In the genomic region with DNA sequence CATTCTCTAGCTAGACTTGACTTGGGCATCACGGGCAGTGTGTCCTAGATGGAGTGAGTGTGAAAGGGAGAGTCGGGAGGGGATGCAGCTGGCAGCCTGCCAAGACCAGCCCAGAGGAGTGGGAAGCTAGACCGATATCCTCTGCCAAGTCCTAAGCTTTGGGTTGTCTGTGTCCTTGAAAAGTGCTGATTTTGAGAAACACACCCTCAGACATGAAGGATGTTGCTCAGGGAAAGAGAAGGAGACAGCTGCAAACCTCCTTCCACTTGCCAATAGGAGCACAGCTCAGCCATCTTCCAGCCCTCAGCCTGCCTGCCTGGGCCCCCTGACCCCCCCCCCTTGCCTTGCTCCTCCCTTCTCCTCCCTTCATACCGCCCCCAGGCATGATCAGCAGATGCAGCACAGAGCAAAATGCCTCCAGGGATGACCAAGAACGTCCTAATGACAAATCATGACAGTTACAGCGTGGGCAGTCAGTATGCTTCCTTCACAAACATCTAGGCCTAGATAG, we compare ENCODE assay signal across 8 mouse cellular contexts.
A peak's percentile ranks its signal among the peaks of the same experiment; 100 is the strongest.
DNase-seq lines count a peak whose midpoint lies in the region; ATAC-seq lines count a peak whose summit lies in the region.

No protein-coding gene starts in this region.

- no peak overlapping the region for H3K4me3 ChIP-seq in forebrain, embryonic 12.5 days (replicated peaks)
- H3K4me3 ChIP-seq in intestine, embryonic 16.5 days (ENCODE audit: low read length) = no peak overlapping the region
- no peak overlapping the region for H3K4me3 ChIP-seq in liver, embryonic 12.5 days
- no peak overlapping the region for H3K4me3 ChIP-seq in heart, embryonic 10.5 days

- H3K9ac ChIP-seq in forebrain, embryonic 12.5 days = no peak overlapping the region
- H3K9ac ChIP-seq in intestine, embryonic 16.5 days (ENCODE audit: low read depth, low read length) = 0 out of 2 replicates have a peak overlapping the region, but pooled peaks have one; percentile 10
- H3K9ac ChIP-seq in liver, embryonic 12.5 days = no peak overlapping the region

- ATAC-seq in forebrain, embryonic 12.5 days (ENCODE audit: low FRiP score) = peak; percentile 47; the same call in 1 of the 2 replicates
- ATAC-seq in intestine, embryonic 16.5 days = peak; percentile 82
- no peak for ATAC-seq in liver, embryonic 12.5 days

- DNase-seq in layer of hippocampus, adult 9-11 months = peak; percentile 52
- no peak for DNase-seq in layer of hippocampus, adult 8-10 months (ENCODE audit: low spot score in 2 of 2)
- DNase-seq in retina, embryonic 14.5 days (ENCODE audit: low spot score) = peak; percentile 26
- no peak for DNase-seq in urinary bladder, adult 18-20 months (ENCODE audit: low spot score in 2 of 2)
- no peak for DNase-seq in heart, embryonic 10.5 days (ENCODE audit: low spot score)

- peak overlapping the region; percentile 44; the same call in 1 of the 2 replicates for H3K27ac ChIP-seq in forebrain, embryonic 12.5 days
- H3K27ac ChIP-seq in intestine, embryonic 16.5 days (ENCODE audit: low read length) = peak overlapping the region; percentile 47; the same call in 1 of the 2 replicates
- H3K27ac ChIP-seq in liver, embryonic 12.5 days = no peak overlapping the region
- no peak overlapping the region for H3K27ac ChIP-seq in heart, embryonic 10.5 days

- WGBS in forebrain, embryonic 12.5 days = 41% methylated on average over 6 of the region's 6 CpGs
- WGBS in intestine, embryonic 16.5 days = 29% methylated on average over 6 of the region's 6 CpGs
- WGBS in liver, embryonic 12.5 days (ENCODE audit: insufficient replicate concordance) = 48% methylated on average over 6 of the region's 6 CpGs
- WGBS in heart, embryonic 10.5 days = 47% methylated on average over 6 of the region's 6 CpGs

- peaks cover 48% of the 10 kb centered on the region for H3K4me1 ChIP-seq in forebrain, embryonic 12.5 days
- peaks cover 8% of the 10 kb centered on the region for H3K4me1 ChIP-seq in intestine, embryonic 16.5 days (ENCODE audit: control insufficient read depth, insufficient read depth, low read length)
- no peaks in the 10 kb centered on the region for H3K4me1 ChIP-seq in liver, embryonic 12.5 days
- H3K4me1 ChIP-seq in heart, embryonic 10.5 days = peaks cover 15% of the 10 kb centered on the region; the same call in 1 of the 2 replicates

- H3K27me3 ChIP-seq in forebrain, embryonic 12.5 days = no peaks in the 10 kb centered on the region
- H3K27me3 ChIP-seq in intestine, embryonic 16.5 days (replicated peaks; ENCODE audit: control insufficient read depth, insufficient read depth, low read length) = no peaks in the 10 kb centered on the region
- H3K27me3 ChIP-seq in liver, embryonic 12.5 days (replicated peaks) = no peaks in the 10 kb centered on the region
- 0 out of 2 replicates have a peak, but pooled peaks cover 5% of the 10 kb centered on the region for H3K27me3 ChIP-seq in heart, embryonic 10.5 days (ENCODE audit: insufficient read depth, poor library complexity, severe bottlenecking)

- peaks cover 12% of the 10 kb centered on the region for H3K36me3 ChIP-seq in forebrain, embryonic 12.5 days (replicated peaks)
- H3K36me3 ChIP-seq in intestine, embryonic 16.5 days (ENCODE audit: control insufficient read depth, insufficient read depth, low read length) = no peaks in the 10 kb centered on the region
- H3K36me3 ChIP-seq in liver, embryonic 12.5 days = no peaks in the 10 kb centered on the region
- no peaks in the 10 kb centered on the region for H3K36me3 ChIP-seq in heart, embryonic 10.5 days

- no peaks in the 10 kb centered on the region for H3K9me3 ChIP-seq in forebrain, embryonic 12.5 days
- H3K9me3 ChIP-seq in intestine, embryonic 16.5 days (ENCODE audit: control insufficient read depth, low read length) = no peaks in the 10 kb centered on the region
- H3K9me3 ChIP-seq in liver, embryonic 12.5 days (replicated peaks) = no peaks in the 10 kb centered on the region
- H3K9me3 ChIP-seq in heart, embryonic 10.5 days = no peaks in the 10 kb centered on the region

- no peak overlapping the region for H3K4me2 ChIP-seq in forebrain, embryonic 12.5 days
- no peak overlapping the region for H3K4me2 ChIP-seq in intestine, embryonic 16.5 days (ENCODE audit: low read depth, low read length)
- no peak overlapping the region for H3K4me2 ChIP-seq in liver, embryonic 12.5 days

Comparison
In these comparisons a context has a peak if more than half of its experiments do, and no peak if none do; other contexts are left out.
1. DNase-seq: peak in layer of hippocampus, adult 9-11 months (single experiment) and retina, embryonic 14.5 days (single experiment); none in layer of hippocampus, adult 8-10 months (0 of 2), urinary bladder, adult 18-20 months (0 of 2) and heart, embryonic 10.5 days (single experiment).
2. H3K27ac ChIP-seq: peak in forebrain, embryonic 12.5 days (single experiment) and intestine, embryonic 16.5 days (single experiment); none in liver, embryonic 12.5 days (single experiment) and heart, embryonic 10.5 days (single experiment).